8 mouse cellular contexts compared by ENCODE assay signal in the genomic region with DNA sequence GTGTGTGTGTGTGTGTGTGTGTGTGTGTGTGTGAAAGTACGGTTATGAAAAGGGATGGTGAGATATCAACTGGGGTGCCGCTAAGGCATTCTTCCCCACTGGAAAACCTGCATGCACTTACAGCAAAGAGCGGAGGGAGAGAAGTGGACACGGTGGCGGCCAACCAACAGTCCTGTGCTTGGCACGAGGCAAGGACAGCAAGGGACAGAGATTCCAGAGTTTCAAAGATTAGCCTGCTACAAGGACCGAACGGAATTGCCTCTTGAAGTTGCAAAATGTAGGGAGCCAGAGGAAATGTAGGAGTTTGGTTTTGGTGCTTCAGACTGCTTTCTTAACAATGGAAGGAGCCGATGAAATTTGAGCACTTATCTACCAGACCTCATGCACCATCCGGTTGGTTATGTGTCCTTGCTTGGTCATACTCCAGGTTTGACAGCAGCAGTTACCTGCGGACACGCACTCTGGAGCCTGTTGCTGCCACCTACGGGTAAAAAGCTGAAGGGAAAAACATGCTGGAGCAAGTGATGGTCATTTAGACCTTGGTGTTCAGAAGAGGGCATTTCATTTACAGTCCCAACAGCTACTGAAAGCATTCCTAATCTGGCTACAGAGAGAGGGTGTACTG. TPM values are rescaled to one million over a fixed set of nuclear protein-coding genes. Genes with fewer than 3 reads are reported as not detected.
DNase-seq lines count a peak whose midpoint lies in the region; ATAC-seq and TF ChIP-seq lines count a peak whose summit lies in the region.

No protein-coding gene starts in this region.

- peak; percentile 50 for TF ChIP-seq CTCF in liver, postnatal 0 days (IDR thresholded peaks at IDR 0.05; ENCODE audit: low read depth)

- peaks cover 12% of the 10 kb centered on the region for H3K4me1 ChIP-seq in megakaryocyte, embryonic 14.5 days
- 0 out of 2 replicates have a peak, but pooled peaks cover 5% of the 10 kb centered on the region for H3K4me1 ChIP-seq in forebrain, embryonic 14.5 days (ENCODE audit: control insufficient read depth, insufficient read depth, low read length)
- H3K4me1 ChIP-seq in liver, postnatal 0 days (ENCODE audit: insufficient read depth), result 0 out of 2 replicates have a peak, but pooled peaks cover 6% of the 10 kb centered on the region

- no peaks in the 10 kb centered on the region for H3K36me3 ChIP-seq in megakaryocyte, embryonic 14.5 days (replicated peaks; ENCODE audit: low read length)
- H3K36me3 ChIP-seq in forebrain, embryonic 14.5 days (ENCODE audit: control insufficient read depth, insufficient read depth, low read length), result no peaks in the 10 kb centered on the region
- no peaks in the 10 kb centered on the region for H3K36me3 ChIP-seq in liver, postnatal 0 days (replicated peaks; ENCODE audit: insufficient read depth, low read length)

- peaks cover 27% of the 10 kb centered on the region for H3K27me3 ChIP-seq in megakaryocyte, embryonic 14.5 days (replicated peaks)
- H3K27me3 ChIP-seq in forebrain, embryonic 14.5 days (replicated peaks; ENCODE audit: control insufficient read depth, insufficient read depth, low read length), result no peaks in the 10 kb centered on the region
- peaks cover 16% of the 10 kb centered on the region for H3K27me3 ChIP-seq in liver, postnatal 0 days (ENCODE audit: insufficient read depth, low read length)

- no peak for TF ChIP-seq EP300 in liver, postnatal 0 days (IDR thresholded peaks at IDR 0.05; ENCODE audit: low read depth)

- peak; percentile 81 for DNase-seq in forebrain, embryonic 14.5 days (ENCODE audit: low spot score)
- peak; percentile 22 to 27 for DNase-seq in heart, postnatal 36 days
- DNase-seq in layer of hippocampus, adult 18-20 months (ENCODE audit: low spot score in 2 of 2), result peak; percentile 50 to 85
- peak; percentile 15 for DNase-seq in liver, postnatal 0 days
- DNase-seq in ovary, postnatal 14 days (ENCODE audit: low spot score), result peak; percentile 23
- no peak for DNase-seq in spleen, adult 18-20 months

- H3K27ac ChIP-seq in forebrain, embryonic 14.5 days (ENCODE audit: low read depth, low read length), result peak overlapping the region; percentile 86; the same call in 1 of the 2 replicates
- no peak overlapping the region for H3K27ac ChIP-seq in liver, postnatal 0 days (ENCODE audit: low read depth)

- ATAC-seq in megakaryocyte, adult 5-6 weeks (ENCODE audit: poor library complexity, severe bottlenecking), result no peak
- ATAC-seq in forebrain, embryonic 14.5 days, result peak; percentile 64
- ATAC-seq in liver, postnatal 0 days, result no peak; the same call in 1 of the 2 replicates

- intact Hi-C loops in heart, postnatal 36 days (cut with DNase I), result loop anchor here (5.0 kb wide), 2 partner anchors 178 to 1148 kb away; no protein-coding TSS in a partner anchor

- peak overlapping the region; percentile 95 for H3K9ac ChIP-seq in forebrain, embryonic 14.5 days (ENCODE audit: low read length)
- no peak overlapping the region for H3K9ac ChIP-seq in liver, postnatal 0 days (replicated peaks)

- peak overlapping the region; percentile 46 for H3K4me3 ChIP-seq in megakaryocyte, embryonic 14.5 days (replicated peaks)
- peak overlapping the region; percentile 91 for H3K4me3 ChIP-seq in forebrain, embryonic 14.5 days (ENCODE audit: low read depth, low read length)
- H3K4me3 ChIP-seq in liver, postnatal 0 days (ENCODE audit: low read depth, low read length), result peak overlapping the region; percentile 40; the same call in 1 of the 2 replicates

- peak overlapping the region; percentile 77 for H3K4me2 ChIP-seq in forebrain, embryonic 14.5 days (ENCODE audit: low read length)
- H3K4me2 ChIP-seq in liver, postnatal 0 days (ENCODE audit: low read depth, low read length), result peak overlapping the region; percentile 67

- WGBS in forebrain, embryonic 14.5 days, result 1% methylated on average over 13 of the region's 13 CpGs
- 4% methylated on average over 13 of the region's 13 CpGs for WGBS in liver, postnatal 0 days (ENCODE audit: insufficient replicate concordance)

- peaks cover 8% of the 10 kb centered on the region; the same call in 1 of the 2 replicates for H3K9me3 ChIP-seq in megakaryocyte, embryonic 14.5 days
- H3K9me3 ChIP-seq in forebrain, embryonic 14.5 days (replicated peaks; ENCODE audit: control insufficient read depth, low read length), result no peaks in the 10 kb centered on the region
- H3K9me3 ChIP-seq in liver, postnatal 0 days (ENCODE audit: low read length), result no peaks in the 10 kb centered on the region

RNA-seq across cellular contexts. Expression of gene Nkain2, which starts 0.4 kb away (rescaled TPM):
- not detected in 2 replicates for polyA plus RNA-seq in megakaryocyte, embryonic 14.5 days (2012; ENCODE audit: insufficient read depth, low replicate concordance)
- not detected in 2 replicates for total RNA-seq in megakaryocyte, adult 5-6 weeks (2015)
- not detected in 2 replicates for total RNA-seq in megakaryocyte, adult 5-6 weeks (2017)
- 12.3 and 13.1 TPM in 2 replicates for polyA plus RNA-seq in forebrain, embryonic 14.5 days (2014; fragmentation: Nextera tagmentation; extraction: Ambion mirVana)
- total RNA-seq in heart, postnatal 36 days (2021), result not detected
- total RNA-seq in layer of hippocampus, adult 18-20 months (2021), result 10 to 100 TPM; 23.8 to 25.5 TPM
- polyA plus RNA-seq in liver, postnatal 0 days (2015; fragmentation: Nextera tagmentation; extraction: Ambion mirVana), result 0.11 TPM in 1 of 2 replicates, not detected in the other

Comparison
In these comparisons a context has a peak if more than half of its experiments do, and no peak if none do; other contexts are left out.
1. H3K4me3 ChIP-seq: peak in every context shown above with its lines; median percentile 91 in forebrain, embryonic 14.5 days; 46 in megakaryocyte, embryonic 14.5 days; 40 in liver, postnatal 0 days.
2. DNase-seq: peak in forebrain, embryonic 14.5 days (single experiment), heart, postnatal 36 days (2 of 2), layer of hippocampus, adult 18-20 months (2 of 2), liver, postnatal 0 days (single experiment) and ovary, postnatal 14 days (single experiment); none in spleen, adult 18-20 months (0 of 2).
3. RNA of gene Nkain2, which starts 0.4 kb away (total RNA-seq): 23.8 to 25.5 TPM in layer of hippocampus, adult 18-20 months; not detected in megakaryocyte, adult 5-6 weeks and not detected in heart, postnatal 36 days; every median in the first group is over 10 times any median in the second.